Mouse (Mus musculus): ENCODE measurements at regions not wholly inside any gene's neighbourhood (a gene's known extent, or its start where the extent isn't known, plus 50 kb on each side); places are given as distances from the start of the nearest gene placed in this dataset.

- no peak for TF ChIP-seq POLR2A (IDR thresholded peaks at IDR 0.05; ENCODE audit: low read depth, low read length)
- TF ChIP-seq CTCF (IDR thresholded peaks at IDR 0.05; ENCODE audit: borderline replicate concordance, insufficient read depth, low read length): no peak
Observed at GRCm38 (mm10) chr11:89914577-89914976, 88.1 kb downstream of the Pctp start.
